In genomic region chr2:3908192-3908591, GRCm38 (mm10) we compare ENCODE assay signal across 13 mouse cellular contexts.
DNase-seq lines count a peak whose midpoint lies in the region; ATAC-seq lines count a peak whose summit lies in the region.
"Had no signal": no experiment of that assay in that cellular context is flagged by ENCODE, and none has a peak within 500 bp of the region (broad histone marks: within the 10 kb centered on the region; RNA-seq: fewer than 3 reads in every experiment).

No protein-coding gene starts in this region.

- 58% methylated on average over 3 of the region's 3 CpGs for WGBS in embryonic facial prominence, embryonic 14.5 days
- 94% methylated on average over 3 of the region's 3 CpGs for WGBS in embryonic facial prominence, embryonic 10.5 days

- H3K4me2 ChIP-seq in embryonic facial prominence, embryonic 14.5 days (ENCODE audit: low read depth, low read length): no peak overlapping the region
- H3K4me2 ChIP-seq: liver, embryonic 15.5 days had no signal

- no peaks in the 10 kb centered on the region for H3K27me3 ChIP-seq in embryonic facial prominence, embryonic 14.5 days (replicated peaks; ENCODE audit: control insufficient read depth, insufficient read depth, low read length)
- H3K27me3 ChIP-seq in embryonic facial prominence, embryonic 10.5 days (replicated peaks; ENCODE audit: low read depth, poor library complexity, severe bottlenecking): no peaks in the 10 kb centered on the region
- H3K27me3 ChIP-seq: liver, embryonic 15.5 days had no signal

- H3K9ac ChIP-seq in embryonic facial prominence, embryonic 14.5 days (ENCODE audit: low read depth, low read length): no peak overlapping the region
- H3K9ac ChIP-seq: liver, embryonic 15.5 days had no signal

- ATAC-seq in embryonic facial prominence, embryonic 14.5 days (ENCODE audit: low read depth): peak; percentile 62; the same call in 1 of the 2 replicates
- ATAC-seq: intestine, postnatal 0 days; midbrain, embryonic 16.5 days had no signal

- intact Hi-C loops in left cerebral cortex, postnatal 4 days (cut with DNase I): no loop called here
- intact Hi-C loops in left cerebral cortex, postnatal 10 days (cut with DNase I): no loop called here

- DNase-seq in embryonic facial prominence, embryonic 14.5 days (ENCODE audit: low spot score): peak; percentile 68
- DNase-seq in embryonic facial prominence, embryonic 10.5 days (ENCODE audit: low spot score): no peak
- peak; percentile 84 for DNase-seq in left cerebral cortex, postnatal 4 days
- DNase-seq in left cerebral cortex, postnatal 10 days (ENCODE audit: extremely low spot score in 1 of 2, low spot score in 2 of 2): no peak
- DNase-seq in cerebellum, adult 9-11 months: peak; percentile 93
- peak; percentile 32 to 54 for DNase-seq in kidney, postnatal 25 days
- no peak for DNase-seq in gastrocnemius, postnatal 4 days (ENCODE audit: low spot score in 2 of 2)
- DNase-seq in heart, adult 18-20 months: no peak
- DNase-seq: heart, adult 11 months; lung, postnatal 4 days had no signal

- H3K9me3 ChIP-seq in embryonic facial prominence, embryonic 14.5 days (ENCODE audit: control insufficient read depth, low read length): no peaks in the 10 kb centered on the region
- no peaks in the 10 kb centered on the region for H3K9me3 ChIP-seq in embryonic facial prominence, embryonic 10.5 days
- H3K9me3 ChIP-seq: liver, embryonic 15.5 days had no signal

- H3K4me1 ChIP-seq in embryonic facial prominence, embryonic 14.5 days (ENCODE audit: control insufficient read depth, insufficient read depth, low read length): no peaks in the 10 kb centered on the region; the same call in 1 of the 2 replicates
- H3K4me1 ChIP-seq in embryonic facial prominence, embryonic 10.5 days: no peaks in the 10 kb centered on the region
- H3K4me1 ChIP-seq: liver, embryonic 15.5 days had no signal

- no peaks in the 10 kb centered on the region for H3K36me3 ChIP-seq in embryonic facial prominence, embryonic 14.5 days (ENCODE audit: control insufficient read depth, insufficient read depth, low read length)
- H3K36me3 ChIP-seq in embryonic facial prominence, embryonic 10.5 days (replicated peaks): no peaks in the 10 kb centered on the region
- H3K36me3 ChIP-seq: liver, embryonic 15.5 days had no signal

- H3K27ac ChIP-seq in embryonic facial prominence, embryonic 14.5 days (replicated peaks; ENCODE audit: low read depth, low read length): no peak overlapping the region
- no peak overlapping the region for H3K27ac ChIP-seq in embryonic facial prominence, embryonic 10.5 days (replicated peaks)
- H3K27ac ChIP-seq: liver, embryonic 15.5 days had no signal

- H3K4me3 ChIP-seq in embryonic facial prominence, embryonic 14.5 days (ENCODE audit: low read depth, low read length): no peak overlapping the region
- H3K4me3 ChIP-seq in embryonic facial prominence, embryonic 10.5 days: no peak overlapping the region
- H3K4me3 ChIP-seq: liver, embryonic 15.5 days had no signal

Comparison
In these comparisons a context has a peak if more than half of its experiments do, and no peak if none do; other contexts are left out.
1. DNase-seq: peak in embryonic facial prominence, embryonic 14.5 days (single experiment), left cerebral cortex, postnatal 4 days (single experiment), cerebellum, adult 9-11 months (single experiment) and kidney, postnatal 25 days (2 of 2); none in embryonic facial prominence, embryonic 10.5 days (single experiment), left cerebral cortex, postnatal 10 days (0 of 2), gastrocnemius, postnatal 4 days (0 of 2) and heart, adult 18-20 months (0 of 2).